Mouse (Mus musculus) hindbrain, embryonic 10.5 days (tissue): ENCODE measurements around the gene Lgi2. TPM values are rescaled to one million over a fixed set of nuclear protein-coding genes. Genes with fewer than 3 reads are reported as not detected.

Experiments
- DNase-seq: peaks from one replicate; pipeline ENCODE4 v3.0.0-alpha.2; 2017; ENCODE audit warnings: low spot score
- H3K27ac ChIP-seq: fragments of 300-500 bp; sonication (generic); 2 replicates; pipeline ENCODE4 v1.5.1; 2016; ENCODE audit warnings: mild to moderate bottlenecking, moderate library complexity
- H3K27me3 ChIP-seq: fragments of 300-500 bp; sonication (generic); 2 replicates; pipeline ENCODE4 v1.6.1; 2016; ENCODE audit warnings: mild to moderate bottlenecking; ENCODE audit not compliant: poor library complexity, insufficient read depth, severe bottlenecking
- H3K36me3 ChIP-seq: fragments of 300-500 bp; sonication (generic); 2 replicates; pipeline ENCODE4 v1.6.1; 2016; ENCODE audit warnings: mild to moderate bottlenecking, moderate library complexity
- H3K4me1 ChIP-seq: fragments of 300-500 bp; sonication (generic); replicated peaks from 2 replicates; pipeline ENCODE4 v1.6.1; 2016; ENCODE audit warnings: mild to moderate bottlenecking
- H3K4me3 ChIP-seq: fragments of 300-500 bp; sonication (generic); 2 replicates; pipeline ENCODE4 v1.5.1; 2016; ENCODE audit warnings: mild to moderate bottlenecking, moderate library complexity
- H3K9me3 ChIP-seq: fragments of 300-500 bp; sonication (generic); 2 replicates; pipeline ENCODE4 v1.6.1; 2016; ENCODE audit warnings: mild to moderate bottlenecking, moderate library complexity
- WGBS: fragments of 180-500 bp; shearing (Covaris S2); methylation state at CpG from one replicate; pipeline ENCODE4 v1.1.7; 2016; 5-methylcytosine and 5-hydroxymethylcytosine counted together
- polyA plus RNA-seq: library from polyadenylated mRNA; unstranded; fragments of >200 nt; fragmentation: Nextera tagmentation; extraction: Ambion mirVana; gene quantifications from 2 replicates; pipeline ENCODE4 v1.2.1, GENCODE M21; 2016

Gene Lgi2
- polyA plus RNA-seq, 1 experiment from 2014 or later, result 1.3 TPM

DNA sequence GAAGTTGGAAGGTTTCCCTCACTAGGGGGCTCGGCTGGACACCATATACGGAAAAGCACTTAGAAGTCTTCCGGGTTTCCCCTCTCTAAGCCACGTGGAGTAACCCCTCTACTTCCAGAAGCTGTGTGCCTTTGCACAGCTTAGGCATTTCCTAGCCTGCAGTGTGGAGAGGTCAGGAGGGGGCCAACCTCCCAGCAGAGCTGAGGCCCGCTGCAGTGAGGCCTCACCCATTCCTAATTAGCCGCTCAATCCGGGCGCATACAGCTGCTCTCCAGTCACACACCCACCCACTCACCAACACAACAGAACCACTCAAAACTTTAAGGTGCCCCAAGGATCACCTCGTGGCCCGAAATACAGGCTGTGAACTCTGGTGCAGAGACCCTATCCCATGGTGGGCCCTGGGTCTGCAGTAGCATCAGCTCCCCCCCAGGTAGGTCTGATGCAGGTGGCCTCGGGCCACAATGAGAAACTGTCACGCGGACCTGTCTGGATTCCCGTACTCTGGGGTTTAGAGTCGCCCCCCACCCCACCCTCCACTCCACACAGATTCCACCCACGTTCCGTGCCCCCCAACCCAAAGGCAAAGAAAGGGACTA, 949 bp downstream of the Lgi2 start:
- Histone ChIP-seq H3K27ac (peak overlapping the region; percentile 87), H3K4me3 (peak overlapping the region; percentile 74), H3K9me3 (peaks cover 14% of the 10 kb centered on the region), H3K27me3 (peaks cover 43% of the 10 kb centered on the region), H3K4me1 (peaks cover 33% of the 10 kb centered on the region), H3K36me3 (no peaks in the 10 kb centered on the region)
- DNase-seq, result peak; percentile 28
- 5% methylated on average over 17 of the region's 17 CpGs for WGBS

DNA sequence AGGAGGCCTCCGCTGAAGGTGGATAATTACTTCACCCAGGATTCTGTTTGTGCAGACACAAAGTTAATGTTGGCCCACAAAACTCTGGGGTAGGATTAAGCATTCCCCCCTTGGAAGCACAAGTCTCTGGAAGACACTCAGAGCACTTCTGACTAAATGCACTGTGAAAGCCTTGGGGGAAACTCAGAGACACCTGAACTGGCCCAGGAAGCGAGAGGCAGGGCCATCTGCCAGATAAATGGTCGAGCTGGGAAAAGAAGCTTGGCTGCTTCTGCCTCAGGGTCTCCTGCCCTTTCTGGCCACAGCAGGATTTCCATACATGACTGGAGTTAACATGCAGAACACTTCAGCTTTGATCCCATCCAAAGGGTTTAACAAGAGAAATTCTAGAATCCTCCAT, 1.9 kb downstream of the Lgi2 start:
- H3K27me3 ChIP-seq, result peaks cover 43% of the 10 kb centered on the region
- no peak overlapping the region for H3K27ac ChIP-seq
- no peak overlapping the region for H3K4me3 ChIP-seq
- peaks cover 25% of the 10 kb centered on the region for H3K4me1 ChIP-seq
- no peaks in the 10 kb centered on the region for H3K36me3 ChIP-seq
- peaks cover 14% of the 10 kb centered on the region for H3K9me3 ChIP-seq
- 46% methylated on average over 3 of the region's 3 CpGs for WGBS
- no peak for DNase-seq

DNA sequence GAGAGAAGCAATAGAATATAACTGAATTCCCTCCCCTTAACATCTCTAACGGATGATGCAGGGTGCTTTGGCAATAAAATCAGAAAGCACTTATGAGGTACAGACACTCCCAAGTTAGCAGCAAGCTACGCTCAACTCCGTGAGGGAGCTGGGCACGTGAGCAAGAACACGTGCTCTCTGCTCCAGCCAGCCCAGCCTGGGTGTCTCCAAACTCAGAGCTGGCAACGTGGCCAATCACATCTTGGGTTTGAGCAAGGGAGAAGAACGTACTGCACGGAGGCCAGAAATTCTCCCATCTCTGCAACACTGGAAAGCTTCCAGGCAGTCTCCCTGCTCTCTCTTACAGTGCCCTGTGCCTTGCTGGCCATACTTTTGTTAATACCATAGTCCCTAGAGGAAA, 6.0 kb downstream of the Lgi2 start:
- 90% methylated on average over 8 of the region's 8 CpGs for WGBS
- no peak overlapping the region for H3K27ac ChIP-seq
- H3K9me3 ChIP-seq, result no peaks in the 10 kb centered on the region
- no peak overlapping the region for H3K4me3 ChIP-seq
- H3K36me3 ChIP-seq, result no peaks in the 10 kb centered on the region
- DNase-seq, result no peak
- H3K4me1 ChIP-seq, result peaks cover 7% of the 10 kb centered on the region
- H3K27me3 ChIP-seq, result peaks cover 22% of the 10 kb centered on the region

DNA sequence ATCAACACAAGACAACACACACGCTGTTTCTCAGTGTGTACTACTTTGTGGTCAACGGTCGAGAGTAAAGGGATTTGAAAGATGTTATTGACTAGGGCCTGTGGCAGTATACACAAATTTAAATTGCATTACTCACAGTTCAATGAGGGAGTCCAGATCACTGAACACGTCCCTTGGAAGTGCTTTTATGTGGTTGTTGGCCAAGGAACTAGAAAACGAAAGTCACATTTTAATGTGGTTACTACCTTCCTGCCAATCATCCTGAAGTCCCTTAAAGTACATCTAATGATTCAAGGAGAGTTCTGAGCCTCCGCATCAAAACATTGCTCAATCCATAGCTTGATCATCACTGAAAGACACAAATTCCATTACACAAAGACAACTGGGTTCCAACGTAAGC, 10.7 kb downstream of the Lgi2 start:
- Histone ChIP-seq H3K36me3 (no peaks in the 10 kb centered on the region), H3K4me3 (no peak overlapping the region), H3K27me3 (no peaks in the 10 kb centered on the region), H3K27ac (no peak overlapping the region), H3K4me1 (no peaks in the 10 kb centered on the region), H3K9me3 (no peaks in the 10 kb centered on the region)
- DNase-seq, result no peak
- WGBS, result 84% methylated on average over 7 of the region's 7 CpGs

DNA sequence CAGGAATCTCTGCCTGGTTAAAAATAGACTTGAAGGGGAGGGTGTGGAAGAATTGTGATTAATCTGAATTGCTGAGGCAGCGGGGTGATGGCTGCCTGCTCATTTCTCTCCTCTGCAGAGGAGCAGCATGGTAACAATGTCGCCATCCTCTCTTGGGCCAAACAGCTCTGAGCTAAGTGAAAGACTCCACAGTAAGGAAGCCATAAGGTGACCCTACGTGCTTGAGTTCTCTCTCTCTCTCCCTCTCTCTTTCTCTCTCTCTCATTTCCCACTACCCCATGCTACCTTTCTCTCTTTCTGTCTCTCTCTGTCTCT, 15.0 kb downstream of the Lgi2 start:
- Histone ChIP-seq H3K36me3 (no peaks in the 10 kb centered on the region), H3K27ac (no peak overlapping the region), H3K9me3 (no peaks in the 10 kb centered on the region), H3K4me1 (no peaks in the 10 kb centered on the region), H3K27me3 (no peaks in the 10 kb centered on the region), H3K4me3 (no peak overlapping the region)
- WGBS, result 70% methylated on average over 3 of the region's 3 CpGs
- no peak for DNase-seq

DNA sequence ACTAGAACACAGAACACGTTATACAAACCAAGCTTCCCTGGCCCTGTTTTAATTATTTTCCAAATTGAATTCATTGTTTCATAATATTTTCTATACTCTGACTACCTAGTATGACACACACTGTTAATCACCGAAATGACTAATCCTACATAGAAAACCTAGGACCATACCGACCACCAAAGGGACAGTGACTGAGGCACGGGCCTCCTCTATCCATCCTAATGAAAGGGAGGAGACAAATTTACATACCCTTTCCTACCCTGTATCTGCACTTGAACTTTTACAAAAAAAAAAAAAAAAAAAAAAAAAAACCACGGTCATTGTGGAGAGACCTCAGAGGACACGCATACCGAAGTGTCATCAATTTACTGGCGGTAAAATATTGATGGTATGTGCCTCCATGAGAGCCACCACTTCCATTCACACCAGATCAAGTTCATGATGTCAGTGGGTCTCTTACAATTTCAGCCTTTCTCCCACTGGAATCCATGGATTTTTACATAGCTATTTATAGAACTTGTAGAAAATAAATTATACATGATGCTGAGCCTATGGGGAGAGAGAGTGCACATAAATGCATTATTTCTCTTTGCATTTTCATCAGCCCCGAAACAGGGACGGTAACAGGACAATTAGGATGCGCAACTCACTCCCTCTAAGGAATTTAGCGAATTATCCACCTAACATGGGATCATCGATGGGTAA, 15.5 kb downstream of the Lgi2 start:
- WGBS, result 88% methylated on average over 13 of the region's 13 CpGs
- Histone ChIP-seq H3K27ac (no peak overlapping the region), H3K36me3 (no peaks in the 10 kb centered on the region), H3K4me1 (no peaks in the 10 kb centered on the region), H3K27me3 (no peaks in the 10 kb centered on the region), H3K4me3 (no peak overlapping the region), H3K9me3 (no peaks in the 10 kb centered on the region)
- DNase-seq, result no peak

DNA sequence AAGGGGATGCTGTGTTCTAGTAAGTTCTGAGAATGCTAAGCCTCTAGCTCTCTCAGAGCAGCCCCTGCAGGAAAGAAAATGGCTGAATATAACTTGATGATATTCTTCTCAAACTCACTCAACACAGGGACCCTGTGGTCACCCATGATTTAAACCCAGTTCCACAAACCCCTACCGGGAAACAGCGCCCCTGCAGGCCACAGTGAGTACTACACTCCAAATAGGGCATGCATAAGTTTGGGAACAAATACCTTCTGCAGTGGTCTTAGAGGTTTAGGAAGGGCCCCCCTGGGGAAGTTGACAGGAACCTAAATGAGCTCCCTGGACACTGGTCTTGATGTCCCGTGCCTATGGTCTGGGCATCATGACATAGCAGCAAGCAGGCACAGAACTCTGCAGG, 19.3 kb downstream of the Lgi2 start:
- H3K36me3 ChIP-seq, result no peaks in the 10 kb centered on the region
- no peaks in the 10 kb centered on the region for H3K27me3 ChIP-seq
- H3K9me3 ChIP-seq, result no peaks in the 10 kb centered on the region
- H3K4me1 ChIP-seq, result no peaks in the 10 kb centered on the region
- DNase-seq, result peak; percentile 29
- H3K27ac ChIP-seq, result no peak overlapping the region
- no peak overlapping the region for H3K4me3 ChIP-seq
- 45% methylated on average over 3 of the region's 3 CpGs for WGBS

DNA sequence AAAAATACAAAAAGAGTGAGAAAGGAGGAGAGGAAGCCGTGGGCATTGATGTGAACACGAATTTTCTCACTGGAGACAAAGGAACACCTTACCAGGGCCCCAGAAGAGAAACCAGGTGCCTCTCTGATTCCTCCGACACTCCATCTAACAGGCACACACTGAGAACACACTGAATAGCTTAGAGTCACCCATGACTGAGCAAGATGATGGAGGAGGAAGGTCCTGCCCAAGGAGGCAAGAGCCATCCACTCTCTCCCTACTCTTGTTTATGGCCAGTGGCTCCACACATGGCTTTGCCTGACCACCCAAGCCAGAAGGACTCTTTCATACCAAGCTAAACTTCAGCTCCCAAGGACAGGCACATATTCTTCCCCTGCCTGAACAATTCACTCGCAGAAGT, 22.5 kb downstream of the Lgi2 start:
- DNase-seq, result no peak
- Histone ChIP-seq H3K27me3 (no peaks in the 10 kb centered on the region), H3K27ac (no peak overlapping the region), H3K36me3 (no peaks in the 10 kb centered on the region), H3K9me3 (no peaks in the 10 kb centered on the region), H3K4me1 (no peaks in the 10 kb centered on the region), H3K4me3 (no peak overlapping the region)
- 84% methylated on average over 4 of the region's 4 CpGs for WGBS

DNA sequence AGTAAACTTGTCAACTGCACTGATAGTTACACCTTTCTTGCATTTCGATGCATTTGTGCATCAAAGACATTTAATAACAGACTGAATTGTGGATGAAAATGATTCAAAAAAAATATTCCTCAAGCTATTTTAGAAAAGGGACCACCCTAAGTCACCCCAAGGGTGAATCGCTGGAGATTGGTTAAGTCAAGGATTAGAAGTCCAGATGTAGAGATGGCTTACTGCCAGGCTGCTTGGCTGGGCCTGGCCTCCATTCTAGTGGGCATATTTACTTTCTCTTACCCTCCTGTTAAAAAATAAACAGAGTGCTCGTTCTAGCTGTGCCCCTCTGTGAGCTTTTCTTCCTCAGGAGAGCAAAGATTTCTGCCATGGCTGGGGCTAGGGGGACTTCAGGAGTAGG, 26.1 kb downstream of the Lgi2 start:
- H3K9me3 ChIP-seq, result no peaks in the 10 kb centered on the region
- H3K4me3 ChIP-seq, result no peak overlapping the region
- no peak for DNase-seq
- no peaks in the 10 kb centered on the region for H3K4me1 ChIP-seq
- no peaks in the 10 kb centered on the region for H3K27me3 ChIP-seq
- H3K27ac ChIP-seq, result no peak overlapping the region
- 0 out of 2 replicates have a peak, but pooled peaks cover 7% of the 10 kb centered on the region for H3K36me3 ChIP-seq
- WGBS, result 77% methylated on average over 3 of the region's 3 CpGs

DNA sequence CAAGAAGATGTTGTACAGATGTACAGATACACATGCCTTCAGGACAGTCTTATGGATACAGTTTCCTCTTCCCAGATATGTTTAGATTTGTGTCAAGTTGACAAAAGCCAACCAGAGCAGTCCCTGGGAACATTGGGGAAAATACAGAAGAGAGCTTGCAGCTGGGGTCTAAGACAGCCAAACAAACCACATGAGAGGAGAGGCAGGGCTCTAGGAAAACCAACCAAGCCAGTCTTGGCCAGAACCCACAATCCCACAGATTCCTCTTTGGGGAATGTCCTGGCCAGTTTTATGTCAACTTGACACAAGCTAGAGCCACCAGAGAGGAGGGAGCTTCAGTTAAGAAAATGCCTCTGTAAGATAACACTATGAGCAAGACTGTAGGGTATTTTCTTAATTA, 26.8 kb downstream of the Lgi2 start:
- no peak overlapping the region for H3K27ac ChIP-seq
- no peak for DNase-seq
- 0 out of 2 replicates have a peak, but pooled peaks cover 7% of the 10 kb centered on the region for H3K36me3 ChIP-seq
- H3K4me1 ChIP-seq, result no peaks in the 10 kb centered on the region
- H3K9me3 ChIP-seq, result no peaks in the 10 kb centered on the region
- no peaks in the 10 kb centered on the region for H3K27me3 ChIP-seq
- no peak overlapping the region for H3K4me3 ChIP-seq

DNA sequence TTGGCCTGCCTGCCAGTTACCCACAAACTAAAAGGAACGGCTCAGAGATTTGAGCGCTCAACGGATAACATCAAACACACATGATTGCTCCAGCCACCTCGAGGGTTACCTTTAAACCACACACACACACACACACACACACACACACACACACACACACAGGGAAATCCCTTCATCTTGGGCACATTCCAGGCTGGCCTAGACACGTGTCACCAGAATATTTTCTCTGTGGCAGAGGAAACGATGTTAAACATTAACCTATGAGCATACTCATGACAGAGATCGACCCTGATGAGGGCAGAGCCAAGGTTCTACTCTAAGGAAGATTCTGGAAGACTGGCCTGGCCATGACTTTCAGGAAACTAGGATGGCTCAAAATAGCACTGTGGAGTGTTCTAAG, 29.2 kb downstream of the Lgi2 start:
- WGBS, result 86% methylated on average over 7 of the region's 7 CpGs
- DNase-seq, result no peak
- no peak overlapping the region for H3K27ac ChIP-seq
- H3K4me1 ChIP-seq, result 0 out of 2 replicates have a peak, but pooled peaks cover 2% of the 10 kb centered on the region
- H3K27me3 ChIP-seq, result no peaks in the 10 kb centered on the region
- no peaks in the 10 kb centered on the region for H3K9me3 ChIP-seq
- H3K36me3 ChIP-seq, result 0 out of 2 replicates have a peak, but pooled peaks cover 7% of the 10 kb centered on the region
- H3K4me3 ChIP-seq, result no peak overlapping the region

DNA sequence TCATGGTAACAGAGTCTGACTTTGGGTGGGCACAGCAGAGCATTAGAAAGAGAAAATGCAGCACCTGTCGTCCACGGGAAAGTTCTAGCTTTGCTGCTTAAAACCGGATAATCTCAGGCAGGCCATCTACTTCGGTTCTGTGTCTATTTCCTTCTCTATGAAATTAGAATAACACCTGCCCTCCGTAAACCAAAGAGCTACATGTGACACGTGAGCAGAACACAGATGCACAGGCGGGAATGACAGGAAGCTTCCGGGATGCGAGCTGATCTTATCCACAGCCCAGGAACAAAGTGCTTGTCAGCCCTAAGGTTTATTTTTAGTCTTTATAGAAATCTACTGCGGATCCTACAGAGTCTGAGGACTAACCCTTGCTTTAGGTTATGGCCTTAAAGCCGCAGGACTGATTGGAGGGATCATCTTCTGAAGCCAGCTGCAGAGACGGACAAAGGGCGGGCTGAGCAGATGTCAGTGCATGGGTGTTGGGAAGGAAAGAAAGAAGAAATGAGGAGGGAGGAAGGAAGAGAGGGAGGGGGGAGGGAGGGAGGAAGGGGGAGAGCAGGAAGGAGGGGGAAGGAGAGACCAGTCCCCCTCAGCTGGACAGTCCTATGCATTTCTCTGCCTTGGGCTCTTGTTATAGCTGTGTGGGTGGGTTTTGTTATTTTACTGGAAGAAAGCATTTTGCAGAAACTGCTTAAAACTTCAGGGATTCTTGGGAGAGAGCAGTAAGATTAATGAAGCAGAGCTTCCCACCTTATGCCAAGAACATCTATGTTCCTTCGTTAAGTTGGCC, 31.3 kb downstream of the Lgi2 start:
- WGBS, result 84% methylated on average over 14 of the region's 14 CpGs
- H3K4me1 ChIP-seq, result 0 out of 2 replicates have a peak, but pooled peaks cover 2% of the 10 kb centered on the region
- 0 out of 2 replicates have a peak, but pooled peaks cover 7% of the 10 kb centered on the region for H3K36me3 ChIP-seq
- no peak overlapping the region for H3K4me3 ChIP-seq
- no peaks in the 10 kb centered on the region for H3K9me3 ChIP-seq
- H3K27ac ChIP-seq, result no peak overlapping the region
- DNase-seq, result no peak
- no peaks in the 10 kb centered on the region for H3K27me3 ChIP-seq

DNA sequence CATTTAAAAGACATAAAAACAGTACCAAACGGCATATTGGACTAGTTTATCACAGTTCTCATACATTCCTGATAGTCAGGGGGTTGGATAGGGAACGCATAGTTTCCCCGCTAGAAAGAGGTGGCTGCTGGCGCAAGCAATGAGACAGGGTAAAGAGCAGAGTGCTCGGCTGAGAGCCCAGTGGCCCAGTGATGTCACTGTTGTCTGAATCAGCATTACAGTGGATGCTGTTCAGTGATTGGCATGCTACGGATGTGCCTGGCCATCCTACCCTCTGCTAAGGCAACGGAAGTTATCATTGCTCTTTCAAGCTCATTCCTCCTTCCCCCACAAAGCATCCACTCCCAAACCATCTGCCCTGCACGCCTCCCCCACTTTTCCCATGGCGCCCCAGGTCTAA, 32.6 kb downstream of the Lgi2 start:
- Histone ChIP-seq H3K9me3 (no peaks in the 10 kb centered on the region), H3K36me3 (0 out of 2 replicates have a peak, but pooled peaks cover 7% of the 10 kb centered on the region), H3K27ac (no peak overlapping the region), H3K4me3 (no peak overlapping the region), H3K4me1 (0 out of 2 replicates have a peak, but pooled peaks cover 2% of the 10 kb centered on the region), H3K27me3 (no peaks in the 10 kb centered on the region)
- DNase-seq, result no peak
- 85% methylated on average over 9 of the region's 9 CpGs for WGBS
